Mouse (Mus musculus) layer of hippocampus, adult 9-10 months (tissue): Measurements from ENCODE around the gene Rnf183.

Experiments
- DNase-seq: peaks from one replicate; pipeline ENCODE4 v3.0.0; 2022; ENCODE audit warnings: low spot score

Gene Rnf183

DNA sequence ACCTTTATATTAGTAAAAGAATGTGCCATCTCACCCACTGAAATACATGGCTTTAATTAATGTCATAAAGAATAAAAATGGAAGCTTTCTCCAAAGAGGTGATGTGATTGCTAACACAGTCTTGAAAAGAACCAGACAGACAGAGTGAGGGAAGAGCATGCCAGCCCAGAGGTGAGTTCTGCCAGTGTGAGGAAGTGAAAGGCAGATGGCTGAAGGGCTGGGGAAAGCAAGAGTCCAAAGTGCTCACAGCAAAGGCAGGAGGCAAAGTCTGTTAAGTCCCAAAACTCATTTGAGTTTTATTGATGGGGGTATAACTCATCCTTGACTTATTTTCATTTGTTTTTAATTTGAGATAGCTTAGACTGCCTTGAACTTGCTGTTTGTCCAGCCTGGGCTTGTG lies 4.4 kb downstream of the Rnf183 start:
- DNase-seq, result no peak

DNA sequence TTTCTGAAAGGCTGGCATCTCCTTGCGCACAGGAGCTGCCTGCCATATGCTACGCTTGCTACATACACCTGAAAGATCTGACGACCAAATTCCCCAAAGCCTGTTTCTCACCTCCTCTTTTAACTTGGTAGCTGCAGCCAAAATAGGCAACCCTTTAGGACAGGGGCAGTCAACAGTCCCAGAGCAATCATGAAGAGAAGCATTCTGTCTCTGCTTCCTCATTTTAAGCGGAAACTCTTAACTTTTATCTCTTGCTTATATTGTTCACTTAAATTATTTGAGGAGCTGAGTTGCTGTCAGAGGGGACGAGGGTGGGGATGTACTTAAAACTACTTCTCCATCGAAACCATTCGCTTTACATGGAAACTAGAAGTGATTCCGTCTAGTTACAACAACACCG lies 5.4 kb downstream of the Rnf183 start:
- DNase-seq, result no peak

DNA sequence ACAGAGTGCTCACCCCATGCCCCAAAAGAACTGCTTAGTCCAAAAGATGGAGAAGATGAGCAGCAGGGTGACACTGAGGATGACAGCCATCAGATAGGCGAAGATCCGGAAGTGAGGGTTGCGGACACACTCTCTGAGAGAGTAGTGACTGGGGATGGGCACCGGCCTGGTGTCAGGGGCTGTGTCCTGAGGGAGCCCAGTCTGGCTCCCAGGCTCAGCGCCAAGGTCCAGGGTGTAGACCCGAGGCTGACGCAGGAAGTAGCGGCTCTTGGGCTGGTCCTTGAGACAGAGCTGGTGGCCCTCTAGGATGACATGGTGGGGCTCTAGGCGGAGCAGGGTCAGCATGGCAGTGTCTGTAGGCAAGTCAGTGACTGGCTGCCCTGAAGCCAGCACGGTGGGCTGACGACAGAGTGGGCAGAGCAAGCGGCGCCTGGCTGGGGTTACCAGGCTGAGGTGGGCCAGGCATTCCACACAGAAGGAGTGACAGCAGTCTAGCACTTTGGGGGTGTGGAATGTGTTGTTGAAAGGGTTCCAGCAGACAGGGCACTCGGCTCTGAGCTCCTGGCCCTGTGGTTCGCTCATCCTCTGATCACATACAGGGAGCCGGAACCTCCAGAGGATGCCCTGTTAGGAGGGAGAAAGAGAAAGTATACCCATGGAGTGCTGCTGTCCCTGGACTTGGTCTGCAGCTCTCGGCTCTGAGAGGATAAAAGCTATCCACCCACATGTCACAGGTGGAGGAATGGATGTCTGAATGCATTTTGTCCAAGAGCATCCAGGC lies 6.9 kb downstream of the Rnf183 start:
- no peak for DNase-seq

DNA sequence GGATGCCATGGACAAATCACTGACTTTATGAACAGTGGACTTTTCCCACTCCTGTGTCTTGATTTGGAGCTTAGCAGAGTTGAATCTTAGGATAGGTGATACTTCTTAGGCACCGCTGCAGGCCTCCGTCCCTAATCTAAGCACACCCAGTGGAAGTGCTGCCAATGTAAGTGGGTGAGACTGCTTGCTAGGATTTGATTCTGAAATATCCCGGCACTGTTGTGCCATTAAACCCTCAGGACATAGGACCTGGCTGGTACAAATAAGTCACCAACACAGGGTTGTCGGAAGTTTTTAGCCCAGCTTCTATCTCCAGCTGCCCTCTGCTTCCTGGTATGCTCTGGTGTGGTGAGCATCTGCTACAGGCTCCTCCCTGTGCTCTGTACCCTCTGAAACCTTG lies 9.2 kb downstream of the Rnf183 start:
- DNase-seq, result no peak

DNA sequence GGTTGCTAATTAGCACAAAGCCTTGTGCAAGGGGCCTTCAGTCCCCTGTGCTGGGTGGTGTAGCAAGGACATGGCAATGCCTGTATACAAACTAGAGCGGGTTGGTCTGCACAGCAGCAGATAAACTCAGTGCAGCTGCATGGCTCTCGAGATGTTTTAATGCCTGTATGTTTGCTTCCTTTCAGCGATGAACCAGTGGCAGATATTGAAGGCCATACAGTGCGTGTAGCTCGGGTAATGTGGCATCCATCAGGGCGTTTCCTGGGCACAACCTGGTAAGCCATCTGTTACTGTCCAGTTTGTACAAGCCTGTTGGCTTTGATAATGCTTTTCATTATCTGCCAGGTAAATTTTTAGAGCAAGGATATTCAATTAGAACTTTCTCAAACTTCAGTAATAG lies 16.0 kb downstream of the Rnf183 start:
- no peak for DNase-seq

DNA sequence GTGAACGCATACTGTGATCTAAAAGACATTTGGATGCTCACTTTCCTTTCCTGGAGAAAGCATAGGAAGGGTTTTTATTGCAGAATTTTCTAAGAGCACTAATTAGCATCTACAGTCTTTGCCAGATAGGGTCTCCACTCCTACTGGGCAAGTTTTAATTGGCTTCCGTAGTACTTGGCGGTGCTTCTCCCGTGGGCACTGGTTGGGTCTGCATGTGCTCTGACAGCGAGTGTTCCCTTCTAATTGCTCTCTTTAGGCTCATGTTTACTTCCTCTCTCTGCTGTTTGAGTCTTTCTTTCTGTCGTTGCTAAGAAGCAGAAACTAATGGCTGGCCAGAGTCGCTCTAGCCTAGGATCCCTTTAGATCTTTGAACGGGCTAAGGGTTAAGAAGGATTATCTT lies 16.6 kb downstream of the Rnf183 start:
- DNase-seq, result no peak

DNA sequence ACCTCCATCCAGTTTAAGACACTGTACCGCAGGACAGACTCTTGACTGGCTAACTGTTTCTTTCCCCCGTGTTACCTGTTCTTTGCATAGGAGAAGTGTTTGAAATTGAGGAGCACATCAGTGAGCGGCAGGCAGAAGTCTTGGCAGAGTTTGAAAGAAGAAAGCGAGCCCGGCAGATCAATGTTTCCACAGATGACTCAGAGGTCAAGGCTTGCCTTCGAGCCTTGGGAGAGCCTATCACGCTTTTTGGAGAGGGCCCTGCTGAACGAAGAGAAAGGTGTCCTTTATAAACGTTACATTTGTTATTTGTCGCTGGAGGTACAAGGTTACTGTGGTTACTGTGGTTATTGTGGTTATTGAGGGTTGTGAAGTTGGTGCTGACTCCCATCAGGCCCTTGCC lies 23.4 kb downstream of the Rnf183 start:
- DNase-seq, result no peak

DNA sequence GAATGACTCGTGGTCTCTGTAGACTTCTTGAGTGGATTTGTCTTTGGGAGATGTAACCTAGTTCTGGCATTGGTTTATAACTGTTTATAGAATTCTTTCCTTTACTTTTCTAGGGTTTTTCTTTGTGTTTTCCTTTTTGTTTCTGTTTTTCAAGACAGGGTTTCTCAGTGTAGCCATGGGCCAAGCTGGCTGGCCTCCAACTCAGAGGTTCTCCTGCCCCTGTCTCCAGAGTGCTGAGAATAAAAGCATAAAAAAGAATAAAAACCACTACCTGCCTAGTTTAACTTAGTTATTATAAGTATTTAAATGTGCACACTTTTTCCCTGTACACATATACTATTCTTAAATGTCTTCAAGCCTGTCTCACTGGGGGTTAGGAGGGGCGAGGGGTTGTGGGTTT lies 24.7 kb downstream of the Rnf183 start:
- DNase-seq, result no peak

DNA sequence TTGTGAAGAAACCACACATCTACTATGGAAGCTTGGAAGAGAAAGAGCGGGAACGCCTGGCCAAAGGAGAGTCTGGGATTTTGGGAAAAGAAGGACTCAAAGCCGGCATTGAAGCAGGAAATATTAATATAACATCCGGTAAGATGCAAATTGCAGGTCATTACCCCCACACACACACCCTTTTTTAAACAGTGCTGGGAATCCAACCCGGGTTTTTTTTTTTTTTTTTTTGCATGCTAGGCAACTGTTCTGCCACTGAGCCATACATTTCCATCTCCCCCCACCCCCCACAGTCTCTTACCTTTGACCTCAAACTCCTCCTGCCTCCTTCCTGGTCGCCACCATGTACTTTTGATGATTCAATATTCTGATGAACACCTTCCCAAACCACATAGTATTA lies 25.4 kb downstream of the Rnf183 start:
- no peak for DNase-seq

DNA sequence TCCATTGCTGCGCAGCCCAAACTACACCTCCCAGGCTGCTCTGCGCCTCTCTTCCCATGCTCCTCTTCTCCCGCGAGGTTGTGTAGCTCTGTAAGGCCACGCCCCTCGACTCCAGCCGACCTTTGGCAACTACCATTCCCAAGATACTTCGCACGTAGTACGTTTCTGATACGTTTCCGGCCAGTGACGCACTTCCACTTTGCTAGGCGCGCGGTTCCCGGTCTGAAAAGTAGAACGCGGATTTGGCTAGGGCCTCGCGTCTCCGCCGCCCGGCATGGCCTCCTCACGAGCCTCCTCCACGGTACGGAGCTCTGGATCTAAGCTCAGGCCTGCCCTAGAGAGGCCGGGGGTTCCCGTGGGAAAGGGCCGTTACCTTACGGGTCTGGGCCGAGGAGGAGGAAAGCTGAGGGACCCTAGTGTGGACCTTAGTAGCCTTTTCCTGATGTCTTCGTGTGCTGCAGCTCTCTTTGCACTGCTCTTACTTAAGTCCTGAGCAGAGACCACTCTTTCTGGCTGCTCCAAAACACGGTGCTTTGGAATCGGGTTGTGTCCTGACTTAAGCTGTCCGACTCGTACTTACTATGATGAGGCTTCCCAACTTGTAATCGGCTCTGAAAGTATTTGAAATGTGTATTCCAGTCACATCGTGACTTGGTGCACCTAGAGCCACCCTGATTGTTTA lies 26.3 kb downstream of the Rnf183 start, which contains the start of the genes Cdc26 and Prpf4:
TSS of gene Cdc26 (minus strand) at position 42 of the 682 bp plus-strand sequence.
TSS of gene Prpf4 (plus strand) at position 197 of the 682 bp plus-strand sequence.
- peak; percentile 98 for DNase-seq

DNA sequence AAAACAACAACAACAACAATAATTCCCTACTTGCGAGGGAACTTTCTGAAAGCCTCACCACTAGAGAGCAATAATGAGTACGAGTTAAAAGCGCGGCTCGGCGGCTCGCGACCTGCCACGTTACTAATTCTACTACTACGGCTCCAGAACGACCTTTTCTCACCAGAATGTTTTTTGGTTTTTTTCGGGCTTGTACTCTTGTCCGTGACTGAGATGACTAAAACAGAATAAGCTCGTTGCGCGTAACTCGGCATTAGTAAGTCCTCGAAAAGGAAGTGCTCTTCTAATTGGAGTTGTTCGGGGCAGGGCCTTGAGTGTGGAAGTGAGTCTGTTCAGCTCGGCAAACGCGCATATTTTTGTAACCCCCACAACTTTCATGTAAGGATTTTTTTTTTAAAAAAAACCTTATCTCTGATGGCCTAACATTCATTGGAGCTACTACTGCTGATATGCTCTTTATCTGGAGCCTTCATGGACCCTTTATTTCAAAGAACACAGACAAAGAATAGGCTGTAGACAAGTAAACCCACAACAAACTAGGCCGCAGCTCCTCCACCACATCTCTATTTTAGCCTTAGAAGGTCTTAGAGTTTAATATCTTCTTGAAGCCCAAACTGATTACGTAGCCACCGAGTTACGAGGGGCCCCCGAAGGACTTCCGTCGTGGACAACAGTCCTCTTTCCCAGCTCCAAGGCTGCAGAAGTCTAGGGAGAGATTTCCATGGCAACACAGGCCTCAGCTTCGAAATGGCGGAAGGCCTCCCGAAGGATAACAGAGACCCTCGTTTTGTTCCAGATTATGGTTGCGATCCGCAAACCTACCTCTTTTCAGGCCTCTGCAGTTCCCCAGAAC lies 27.1 kb downstream of the Rnf183 start:
- peak; percentile 62 for DNase-seq

DNA sequence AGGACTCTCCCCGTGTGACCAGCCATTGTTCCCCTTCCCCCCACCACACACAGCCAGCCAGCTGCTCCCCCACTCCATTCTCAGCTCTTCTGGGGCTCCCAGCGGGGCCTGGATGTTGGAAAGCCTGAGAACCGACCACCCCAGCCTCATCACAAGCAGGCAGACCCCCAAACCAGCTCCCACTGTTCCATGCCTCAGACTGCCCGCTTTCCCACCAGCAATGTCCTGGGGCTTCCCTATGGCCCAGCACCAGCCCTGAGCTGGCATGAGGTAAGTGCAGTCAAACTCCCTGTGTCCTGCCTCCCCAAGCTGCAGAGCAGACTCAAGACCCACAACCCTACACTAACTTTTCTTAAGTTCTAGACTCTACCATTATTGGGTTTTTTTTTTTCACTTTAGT lies 28.9 kb downstream of the Rnf183 start:
- no peak for DNase-seq

DNA sequence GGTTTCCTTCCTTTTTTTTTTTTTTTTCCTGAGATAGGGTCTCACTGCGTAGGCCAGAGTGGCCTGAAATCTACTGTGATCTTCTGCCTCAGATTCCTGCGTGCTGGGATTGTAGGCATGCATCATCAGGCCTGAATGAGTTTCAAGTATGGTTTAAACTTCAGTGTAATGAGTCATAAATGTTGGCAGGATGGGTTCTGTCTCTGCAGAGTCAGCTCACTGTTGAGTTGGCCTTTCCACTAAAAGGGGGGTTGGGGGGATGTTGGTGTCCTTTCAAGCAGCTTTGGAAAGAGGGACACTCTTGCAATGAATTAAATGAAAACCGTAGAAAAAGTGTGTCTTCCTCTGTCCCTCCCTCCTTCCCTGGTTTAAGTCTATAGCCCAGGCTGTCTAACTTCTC lies 36.1 kb downstream of the Rnf183 start:
- DNase-seq, result peak; percentile 26

DNA sequence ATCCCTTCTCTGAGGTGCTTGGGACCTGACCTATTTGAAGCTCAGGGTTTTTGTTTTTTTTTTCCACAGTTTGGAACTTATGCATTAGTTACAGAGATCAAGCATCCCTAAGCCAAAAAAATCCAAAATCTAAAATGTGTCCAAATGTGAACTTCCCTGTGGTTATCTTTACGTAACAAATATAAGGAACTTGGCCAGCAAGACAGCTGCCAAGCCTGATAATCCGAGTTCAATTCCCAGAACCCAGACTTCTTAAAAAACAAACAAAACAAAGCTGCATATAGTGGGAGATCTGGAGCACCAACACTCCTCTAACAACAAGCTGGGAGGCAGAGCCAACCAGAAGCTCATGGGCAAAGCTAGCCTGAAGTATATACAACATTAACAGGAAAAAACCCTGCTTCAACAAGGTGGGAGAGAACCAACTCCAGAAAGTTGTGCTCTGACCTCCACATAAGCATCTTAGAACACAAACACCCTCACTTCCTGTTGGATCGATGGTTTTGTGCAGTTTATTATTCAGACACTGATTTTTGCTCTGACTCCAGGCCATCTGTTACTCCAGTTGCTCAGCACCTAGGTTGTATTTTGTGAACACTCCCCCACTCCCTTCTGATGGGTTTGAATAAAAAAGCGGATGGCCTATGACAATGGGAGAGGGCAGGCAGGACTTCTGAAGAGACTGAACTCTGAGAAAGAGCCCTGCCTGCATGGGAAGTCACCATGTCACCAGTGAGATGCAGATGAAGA lies 37.3 kb downstream of the Rnf183 start:
- peak; percentile 24 for DNase-seq

DNA sequence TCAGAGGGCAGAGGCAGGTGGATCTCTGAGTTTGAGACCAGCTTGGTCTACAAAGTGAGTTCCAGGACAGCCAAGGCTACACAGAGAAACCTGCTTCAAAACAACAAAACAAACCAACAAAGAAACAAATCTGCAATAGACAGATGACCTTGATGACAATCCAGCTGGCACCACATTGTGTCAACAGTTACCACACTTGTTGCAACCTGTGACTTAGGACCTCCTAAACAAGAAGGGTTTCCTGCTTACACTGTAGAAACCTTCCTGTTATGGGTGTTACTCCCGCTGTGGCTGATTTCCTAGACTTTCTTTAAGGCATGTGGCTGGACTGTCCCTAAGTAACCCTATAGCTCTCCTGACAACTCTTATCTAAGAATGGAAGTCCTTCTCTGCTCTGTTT lies 39.2 kb downstream of the Rnf183 start:
- no peak for DNase-seq

DNA sequence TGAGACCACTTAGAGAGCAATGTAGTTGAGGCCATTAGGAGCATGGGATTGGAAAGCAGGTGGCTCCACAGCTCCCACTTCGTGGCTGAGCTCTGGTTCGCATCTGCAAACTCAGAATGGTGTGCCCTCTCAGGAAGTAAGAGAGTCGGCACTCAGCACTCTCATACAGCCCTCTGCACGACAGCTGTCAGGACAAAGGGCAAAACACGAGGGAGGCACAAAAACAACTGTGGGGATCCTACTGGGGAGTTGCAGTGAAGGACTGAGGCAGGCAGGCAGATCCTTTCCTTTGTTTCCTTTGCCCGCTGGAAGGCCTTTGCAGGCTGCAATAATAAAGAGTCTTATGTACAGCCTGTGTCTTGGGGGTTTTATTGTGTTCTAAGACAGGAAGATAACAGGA lies 41.6 kb downstream of the Rnf183 start:
- DNase-seq, result no peak

DNA sequence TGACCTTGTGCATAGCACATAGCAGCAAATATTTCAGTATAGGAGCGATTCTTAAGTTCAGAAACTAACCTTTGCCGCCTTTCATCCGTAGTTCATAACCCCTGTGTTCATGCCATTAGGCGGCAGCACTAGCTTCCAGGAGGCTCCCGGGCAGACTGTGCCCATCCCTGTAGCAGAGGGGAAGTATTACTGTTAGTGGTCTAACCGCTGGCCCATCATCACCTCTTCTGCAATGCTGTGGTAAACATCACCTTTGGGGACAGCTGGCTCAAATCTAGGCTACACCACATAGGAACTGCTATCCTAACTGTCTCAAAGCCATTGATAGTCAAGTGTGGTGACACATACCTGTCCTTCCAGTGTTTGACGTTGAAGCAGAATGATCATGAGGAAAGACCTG lies 43.2 kb downstream of the Rnf183 start:
- no peak for DNase-seq

DNA sequence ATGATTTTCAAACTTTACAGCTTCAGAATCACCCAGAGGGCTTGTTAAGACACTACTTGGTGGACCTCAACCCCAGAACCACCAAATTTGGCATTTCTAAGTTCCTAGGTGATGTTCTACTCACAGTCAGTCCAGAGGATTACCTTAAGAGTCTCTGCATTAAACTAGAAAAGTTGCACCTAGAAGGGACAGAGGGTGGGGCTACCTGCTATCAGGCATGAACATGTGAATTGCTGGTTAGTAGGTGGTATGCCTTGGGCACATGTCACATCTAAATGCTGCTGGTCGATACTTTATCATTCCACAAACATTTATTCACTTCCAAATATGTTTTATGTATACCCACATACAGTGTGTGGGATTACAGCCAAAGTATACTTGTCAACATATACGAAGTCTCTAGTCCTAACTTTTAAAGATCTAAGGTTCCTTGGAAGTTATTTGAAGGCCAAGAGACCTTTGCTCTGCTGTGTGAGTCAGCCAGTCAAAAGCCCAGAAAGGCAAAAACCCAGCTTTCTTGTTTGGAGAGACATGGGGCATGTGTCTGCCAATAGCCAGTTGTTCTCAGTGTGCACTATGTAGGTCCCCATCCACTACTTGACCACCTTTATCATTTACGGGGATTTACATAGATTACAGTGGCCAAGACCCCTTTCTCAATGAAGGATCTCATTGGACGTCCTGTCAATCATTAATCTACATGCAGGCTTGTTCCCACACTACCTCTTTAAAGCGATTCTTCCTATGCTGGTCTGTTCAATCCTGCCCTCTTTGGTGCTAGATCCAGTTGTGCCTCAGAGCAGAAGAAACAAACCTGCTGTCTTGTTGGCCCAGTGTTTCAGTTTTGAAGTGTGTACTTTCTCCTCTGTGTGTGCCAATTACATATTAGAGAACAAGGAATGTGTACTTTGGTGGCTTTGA lies 45.2 kb downstream of the Rnf183 start:
- DNase-seq, result no peak

DNA sequence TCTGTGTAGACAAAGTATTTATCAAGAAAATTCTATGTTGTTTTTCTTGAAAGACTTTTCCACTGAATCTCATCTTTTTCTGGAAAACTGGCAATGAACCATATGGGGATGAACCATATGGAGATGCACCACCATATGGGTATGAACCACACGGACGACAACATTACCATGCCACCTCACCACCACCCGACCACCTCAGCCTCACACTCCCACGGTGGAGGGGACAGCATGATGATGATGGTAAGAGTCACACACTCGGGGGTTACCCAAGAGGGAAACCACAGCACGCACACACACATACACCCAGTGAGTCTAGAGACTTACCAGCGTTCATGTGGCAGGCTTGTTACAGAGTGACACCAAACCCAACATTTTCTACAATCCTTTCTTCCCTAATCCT lies 49.6 kb downstream of the Rnf183 start:
- no peak for DNase-seq

DNA sequence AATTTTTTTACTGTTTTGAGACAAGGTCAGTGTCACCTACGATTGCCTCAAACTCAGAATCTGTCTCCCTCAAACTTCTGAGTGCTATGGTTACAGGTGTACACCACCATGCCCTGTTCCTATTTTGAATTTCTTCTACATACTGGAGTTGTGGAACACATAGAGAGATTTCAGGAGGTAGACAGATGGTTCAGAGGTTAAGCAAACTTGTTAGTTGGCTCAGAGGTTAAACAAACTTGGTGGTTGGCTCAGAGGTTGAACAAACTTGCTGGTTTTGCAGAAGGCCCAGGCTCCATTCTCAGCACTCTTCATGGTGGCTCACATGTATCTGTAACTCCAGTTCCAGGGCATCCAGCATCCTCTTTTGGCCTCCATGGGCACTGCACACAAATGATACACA lies 50.9 kb downstream of the Rnf183 start:
- DNase-seq, result no peak

DNA sequence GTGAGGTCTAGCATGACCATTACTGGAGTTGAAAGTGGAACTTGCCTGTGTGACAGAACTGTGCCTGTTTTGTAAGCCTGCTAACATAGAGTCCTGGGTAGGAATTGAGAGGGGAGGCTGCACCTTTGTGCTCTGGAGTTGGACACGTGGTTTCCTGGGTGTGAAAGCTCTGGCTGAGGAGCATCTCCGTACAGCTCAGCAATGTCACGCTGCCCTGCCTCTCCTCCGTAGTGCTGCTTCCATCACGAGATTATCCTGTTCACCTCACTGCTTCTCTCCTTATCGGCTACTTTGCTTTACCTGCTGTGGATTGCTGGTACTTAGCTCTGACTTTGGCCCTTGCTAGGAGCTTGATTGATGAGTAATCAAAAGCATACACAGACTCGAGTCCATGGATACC lies 51.3 kb downstream of the Rnf183 start:
- no peak for DNase-seq
